Mouse (Mus musculus): ENCODE results near the gene Ddx51. TPM values are rescaled to one million over a fixed set of nuclear protein-coding genes. Genes with fewer than 3 reads are reported as not detected.
A peak's percentile ranks its signal among the peaks of the same experiment; 100 is the strongest.

Ddx51 gene
- total RNA-seq, 1 experiment from 2014 or later, result 10.3 TPM

DNA sequence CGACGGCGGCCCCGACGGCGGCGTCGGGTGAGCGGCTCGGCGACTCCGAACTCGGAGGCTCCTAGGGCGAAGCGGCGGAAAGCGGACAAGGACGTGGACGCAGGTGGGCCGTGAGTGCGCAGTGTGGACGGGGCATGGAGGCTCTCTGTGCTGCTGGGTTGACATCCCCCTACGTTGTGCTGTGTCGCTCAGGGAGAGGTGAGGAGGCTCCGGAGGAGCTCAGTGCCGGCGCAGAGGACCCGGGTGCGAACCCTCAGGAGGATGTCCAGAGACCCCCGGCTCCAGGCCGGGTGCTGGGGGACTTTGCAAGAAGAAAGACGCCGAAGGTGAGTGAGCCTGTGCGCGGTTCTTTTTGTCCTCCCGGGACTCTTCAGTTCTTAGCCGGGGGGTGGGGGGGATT lies 435 bp downstream of the Ddx51 start:
- peak; percentile 4; the same call in 1 of the 2 replicates for ATAC-seq (replicated peaks; ENCODE audit: low read depth, poor library complexity, severe bottlenecking)

DNA sequence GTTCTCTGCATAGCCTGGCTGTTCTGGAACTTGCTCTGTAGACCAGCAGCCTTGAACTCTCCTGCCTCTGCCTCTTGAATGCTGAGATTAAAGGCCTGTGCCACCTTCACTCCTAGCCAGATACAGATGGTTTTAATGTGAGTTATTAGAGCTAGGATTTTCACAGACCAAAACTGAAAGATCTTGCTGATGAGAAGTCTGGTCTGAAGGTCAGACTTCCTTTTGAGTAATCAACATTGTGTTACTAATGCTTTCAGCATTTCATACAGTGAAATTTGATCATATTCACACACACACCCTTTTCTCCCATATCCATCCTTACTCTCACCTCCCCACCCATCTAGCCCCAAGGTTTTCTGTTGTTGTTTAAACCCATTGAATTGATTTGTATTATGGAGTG lies 6.4 kb downstream of the Ddx51 start:
- ATAC-seq (replicated peaks; ENCODE audit: low read depth, poor library complexity, severe bottlenecking), result no peak

DNA sequence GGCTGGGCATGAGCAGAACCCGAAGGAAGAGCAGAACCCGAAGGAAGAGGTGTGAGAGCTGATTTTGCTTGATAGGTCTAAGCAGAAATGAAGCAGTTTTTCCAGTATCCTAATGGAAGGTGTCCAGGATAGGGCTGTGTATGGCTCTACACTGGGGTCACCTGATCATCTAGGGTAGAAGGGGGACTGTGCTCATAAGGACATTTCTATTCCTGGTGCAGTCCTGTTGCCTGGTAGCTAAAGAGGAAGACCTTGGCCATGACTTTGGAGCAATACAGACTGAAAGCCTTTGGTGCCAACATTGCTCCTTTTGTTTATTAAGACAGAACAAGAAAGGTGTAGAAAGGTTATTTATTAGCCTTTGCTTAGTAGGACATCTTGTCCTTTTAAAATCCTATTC lies 10.8 kb downstream of the Ddx51 start:
- no peak for ATAC-seq (replicated peaks; ENCODE audit: low read depth, poor library complexity, severe bottlenecking)

DNA sequence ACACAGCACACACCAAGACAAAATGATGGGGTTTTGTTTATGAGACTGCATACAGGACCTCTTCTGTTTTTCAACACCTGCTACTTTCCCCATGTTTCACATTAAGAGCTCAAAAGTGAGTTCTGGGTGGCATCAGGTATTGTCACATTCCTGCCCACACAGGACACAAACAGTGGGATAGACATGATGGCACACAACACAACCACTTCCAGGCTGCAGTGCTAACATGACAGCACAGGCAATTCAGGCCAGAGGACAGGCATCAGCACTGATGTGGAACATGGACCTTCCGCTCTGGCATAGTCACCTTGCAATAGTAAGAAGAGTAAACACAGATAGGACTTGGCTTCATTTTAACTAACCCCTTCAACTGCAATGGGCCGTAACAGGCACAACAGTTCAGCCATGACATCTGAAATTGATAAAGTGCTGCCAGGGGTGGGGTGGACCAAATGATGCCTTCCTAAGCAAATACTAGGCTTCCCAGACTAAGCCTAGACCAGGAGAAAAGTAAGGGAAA lies 11.6 kb downstream of the Ddx51 start:
- ATAC-seq (replicated peaks; ENCODE audit: low read depth, poor library complexity, severe bottlenecking), result no peak

DNA sequence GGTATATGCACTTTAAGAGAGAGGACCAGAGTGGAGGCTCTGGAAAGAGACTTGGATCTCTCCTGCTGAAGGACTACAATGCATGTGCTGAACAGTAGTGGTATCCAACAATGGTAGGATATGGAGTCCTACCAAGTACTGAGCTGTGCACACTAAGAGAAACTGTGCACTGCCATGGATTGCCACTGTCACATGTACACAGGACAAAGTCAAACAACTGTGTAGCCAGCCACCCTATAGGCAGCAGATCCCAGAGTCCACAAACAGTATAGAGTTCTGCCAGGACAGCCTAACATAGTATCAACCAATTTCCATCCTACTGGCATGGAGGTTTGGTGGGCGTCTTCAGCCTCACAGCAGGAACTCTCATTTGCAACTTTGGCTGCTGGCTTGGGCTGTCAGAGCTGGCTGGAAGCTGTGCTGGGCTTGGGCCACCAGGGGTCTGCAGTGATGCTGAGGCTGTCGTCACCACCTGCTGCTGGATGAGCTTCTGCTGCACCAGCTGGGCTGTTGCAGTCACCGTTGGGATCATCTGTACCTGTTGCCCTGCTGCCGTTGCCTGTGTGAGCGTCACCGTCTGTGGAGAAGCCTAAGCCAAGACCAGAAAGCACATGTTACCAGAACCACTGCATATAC lies 12.4 kb downstream of the Ddx51 start:
- no peak for ATAC-seq (replicated peaks; ENCODE audit: low read depth, poor library complexity, severe bottlenecking)

DNA sequence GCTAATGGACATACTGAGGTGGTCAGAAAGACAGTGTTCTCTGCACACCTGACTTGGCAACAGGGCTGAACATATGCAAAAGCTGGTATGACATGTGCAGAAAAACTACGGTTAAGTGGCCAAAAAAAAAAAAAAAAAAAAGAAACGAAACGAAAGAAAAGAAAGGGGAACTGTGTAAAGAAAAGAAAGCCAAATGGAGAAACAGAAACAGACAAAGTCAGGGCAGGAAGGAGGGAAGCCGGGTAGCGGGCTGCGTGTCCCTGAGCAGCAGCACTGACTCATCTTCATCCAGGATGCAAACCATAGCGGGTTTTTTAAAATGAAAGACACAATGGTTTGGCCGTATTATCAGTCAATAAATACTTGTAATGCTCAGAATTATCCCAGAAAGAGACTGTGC lies 28.8 kb downstream of the Ddx51 start:
- 0 out of 2 replicates have a peak, but pooled peaks have one; percentile 36 for ATAC-seq (replicated peaks; ENCODE audit: low read depth, poor library complexity, severe bottlenecking)

DNA sequence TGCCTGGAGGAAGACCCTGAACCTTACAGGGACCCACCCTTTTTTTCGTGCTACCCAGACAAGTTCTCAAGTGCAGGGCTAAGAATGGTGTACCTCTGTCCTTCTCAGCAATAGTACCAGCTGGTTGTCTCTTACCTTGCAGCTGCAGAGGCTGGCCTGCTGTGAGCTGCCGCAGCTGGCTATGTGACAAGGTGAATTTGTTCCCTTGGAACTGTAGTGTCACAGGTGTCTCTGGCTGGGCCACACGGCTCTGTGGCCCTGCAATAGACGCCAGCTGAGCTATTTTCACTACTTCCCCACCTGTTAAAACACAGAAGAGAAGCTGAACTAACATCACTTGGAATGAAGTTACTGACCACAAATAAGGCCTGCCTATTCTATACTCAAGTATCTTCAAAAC lies 45.4 kb downstream of the Ddx51 start:
- no peak for ATAC-seq (replicated peaks; ENCODE audit: low read depth, poor library complexity, severe bottlenecking)

DNA sequence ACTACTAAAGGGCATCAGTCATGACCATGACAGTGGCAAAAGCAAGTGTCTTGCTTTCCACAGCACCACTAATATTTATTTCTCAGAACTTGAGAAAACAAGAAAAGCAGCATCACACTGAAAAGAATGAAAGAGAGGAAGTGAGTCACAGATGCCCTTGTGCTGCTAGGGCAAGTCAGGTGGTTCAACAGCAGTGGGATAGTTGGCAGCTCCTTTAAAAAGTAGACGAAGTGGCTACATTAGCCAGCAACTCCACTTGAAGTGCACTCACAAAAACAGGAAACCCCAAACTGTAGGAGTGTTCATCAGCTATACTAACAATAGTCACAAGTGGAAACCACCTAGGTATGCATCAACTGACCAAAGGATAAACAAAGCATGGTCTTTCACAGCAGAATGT lies 50.8 kb downstream of the Ddx51 start:
- no peak for ATAC-seq (replicated peaks; ENCODE audit: low read depth, poor library complexity, severe bottlenecking)

DNA sequence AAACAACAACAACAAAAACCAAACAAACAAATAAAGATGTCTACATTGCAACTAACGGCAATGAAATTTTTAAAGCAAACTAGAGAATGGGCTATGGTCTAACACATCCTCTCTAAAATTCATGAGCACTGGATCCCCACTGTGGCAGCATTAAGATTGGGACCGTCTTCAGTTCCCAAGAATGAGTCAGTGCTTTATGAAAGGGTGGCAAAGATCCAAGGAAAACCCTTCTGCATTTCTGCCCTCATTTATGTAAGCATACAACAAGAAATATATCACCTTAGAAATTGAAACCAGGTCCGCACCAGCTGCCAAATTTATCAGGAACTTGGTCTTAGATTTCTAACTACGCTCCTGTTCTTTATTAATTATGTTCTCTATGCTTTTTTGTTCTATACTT lies 56.0 kb downstream of the Ddx51 start:
- no peak for ATAC-seq (replicated peaks; ENCODE audit: low read depth, poor library complexity, severe bottlenecking)

Other genes with a start within 250 kb of the Ddx51 start
- 6.7 and 13.9 TPM in 2 replicates for gene Fbrsl1, start 204.9 kb upstream of the Ddx51 start, total RNA-seq (2017)
- not detected in 2 replicates for gene Galnt9, start 109.1 kb upstream of the Ddx51 start, total RNA-seq (2017)
- gene Noc4l, start within 50 bp of the Ddx51 start, total RNA-seq (2017), result 41.3 and 50.4 TPM in 2 replicates
- gene Ep400, start 117.3 kb downstream of the Ddx51 start, total RNA-seq (2017), result 63.6 and 66.7 TPM in 2 replicates
- gene Pus1, start 127.2 kb downstream of the Ddx51 start, total RNA-seq (2017), result 63.6 and 65.7 TPM in 2 replicates
- gene Ulk1, start 156.6 kb downstream of the Ddx51 start, total RNA-seq (2017), result 10.0 and 11.7 TPM in 2 replicates
- gene Hscb, start 186.3 kb downstream of the Ddx51 start, total RNA-seq (2017), result 64.8 and 71.4 TPM in 2 replicates
- 29.1 and 40.4 TPM in 2 replicates for gene Chek2, start 186.5 kb downstream of the Ddx51 start, total RNA-seq (2017)
- 2.9 and 7.2 TPM in 2 replicates for gene Ttc28, start 226.4 kb downstream of the Ddx51 start, total RNA-seq (2017)

Data from common myeloid progenitor, adult 5-6 weeks (primary cell).